Mouse (Mus musculus) heart, adult 2 months (tissue): ENCODE measurements around the gene Ywhae. TPM values are rescaled to one million over a fixed set of nuclear protein-coding genes. Genes with fewer than 3 reads are reported as not detected.

Experiments
- DNase-seq, 2 experiments: peaks; one replicate each; pipeline ENCODE4 v3.0.0; 2021
- H3K27ac ChIP-seq: fragments of 200-600 bp; 2 replicates; pipeline ENCODE4 v1.8.1; 2022
- H3K27me3 ChIP-seq: fragments of 200-500 bp; 2 replicates; pipeline ENCODE4 v1.6.1; 2012; ENCODE audit warnings: mild to moderate bottlenecking, low read length, inconsistent platforms, mixed read lengths; ENCODE audit not compliant: control insufficient read depth, insufficient read depth
- H3K36me3 ChIP-seq: fragments of 200-500 bp; 2 replicates; pipeline ENCODE4 v1.6.1; 2012; ENCODE audit warnings: low read length, inconsistent platforms; ENCODE audit not compliant: control insufficient read depth, insufficient read depth
- H3K4me1 ChIP-seq: fragments of 200-500 bp; 2 replicates; pipeline ENCODE4 v1.6.1; 2011; ENCODE audit warnings: low read length; ENCODE audit not compliant: control insufficient read depth, insufficient read depth
- H3K4me3 ChIP-seq: fragments of 200-600 bp; 2 replicates; pipeline ENCODE4 v1.8.1; 2022
- H3K79me2 ChIP-seq: fragments of 200-500 bp; replicated peaks from 2 replicates; pipeline ENCODE4 v1.6.1; 2012; ENCODE audit warnings: mild to moderate bottlenecking, inconsistent platforms, low read length, moderate library complexity, mixed read lengths; ENCODE audit not compliant: control insufficient read depth, insufficient read depth
- H3K9ac ChIP-seq: fragments of 200-500 bp; 2 replicates; pipeline ENCODE4 v1.6.1; 2012; ENCODE audit warnings: low read depth, mild to moderate bottlenecking, control low read depth, inconsistent platforms, low read length, mixed read lengths
- CTCF ChIP-seq: fragments of 200-600 bp; IDR thresholded peaks from 2 replicates; pipeline ENCODE4 v1.8.1; 2022; ENCODE audit warnings: antibody characterized with exemption, mild to moderate bottlenecking, moderate library complexity
- EP300 ChIP-seq: fragments of 200-500 bp; IDR thresholded peaks from 2 replicates; pipeline ENCODE4 v1.6.1; 2011; ENCODE audit warnings: low read depth, low read length, control low read depth; ENCODE audit not compliant: insufficient read depth
- POLR2A ChIP-seq: fragments of 200-500 bp; IDR thresholded peaks from 2 replicates; pipeline ENCODE4 v1.6.1; 2011; ENCODE audit warnings: mild to moderate bottlenecking, low read depth, low read length, control low read depth; ENCODE audit not compliant: insufficient read depth
- WGBS: fragments of 180-500 bp; shearing (Covaris S2); methylation state at CpG from one replicate; pipeline ENCODE4 v1.1.7; 2018; 5-methylcytosine and 5-hydroxymethylcytosine counted together
- intact Hi-C: fragments of 180-260 bp; cut with DNase I; formaldehyde crosslinking; loops from one replicate; pipeline ENCODE4 v1.15.1; 2025
- polyA plus RNA-seq: library from polyadenylated mRNA; depleted of rRNA; stranded (reverse); fragments of >200 nt; gene quantifications from 2 replicates; pipeline ENCODE4 v1.2.3, GENCODE M21; 2012
- total RNA-seq, 2 experiments: library from RNA; stranded (reverse); gene quantifications; 2 replicates each; pipeline ENCODE4 v1.2.3; 2021

The Ywhae gene
- total and polyA plus RNA-seq, 3 experiments, result 206 to 554 (median 503) TPM

DNA sequence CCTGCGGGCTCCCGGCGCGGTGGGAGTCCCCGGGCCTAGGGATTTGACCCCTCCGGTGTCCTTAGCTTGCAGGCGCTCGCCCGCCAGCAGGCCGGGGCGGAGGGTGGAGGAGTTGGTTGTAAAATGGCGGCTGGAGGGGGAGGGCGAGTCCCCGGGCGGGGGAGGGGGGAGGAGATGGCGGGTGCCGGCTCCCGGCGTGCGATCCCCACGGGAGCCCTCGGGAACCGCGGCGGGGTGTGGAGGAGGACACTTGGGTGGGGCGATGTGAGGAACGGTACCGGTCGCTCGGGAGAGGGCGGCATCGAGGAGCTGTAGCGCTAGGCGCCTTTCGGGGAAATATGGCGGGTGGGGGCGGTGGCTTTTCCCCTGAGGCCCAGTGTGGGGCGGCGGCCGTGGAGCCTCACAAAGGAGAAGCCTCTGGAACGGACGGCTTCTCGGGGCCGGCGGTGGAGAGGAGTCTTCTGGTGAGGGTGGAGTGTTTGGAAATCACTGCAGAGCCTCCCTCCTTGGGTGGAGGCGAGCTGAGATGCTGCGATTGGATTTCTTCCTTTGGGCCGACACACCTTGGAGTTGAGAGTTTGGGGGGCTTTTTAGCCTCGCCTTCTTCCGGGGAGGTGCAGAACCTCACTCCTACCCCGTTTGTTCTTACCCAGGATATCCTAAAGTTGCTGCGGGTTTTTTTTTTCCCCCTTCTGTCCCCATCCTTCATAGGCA is 715 bp downstream of the Ywhae start:
- WGBS, result under 1% methylated on average over 49 of the region's 52 CpGs
- intact Hi-C loops, result loop anchor here (2.0 kb wide), 1 partner anchor 79 kb away; no protein-coding TSS in a partner anchor
- Histone ChIP-seq H3K27ac (peak overlapping the region; percentile 97), H3K36me3 (peaks cover 35% of the 10 kb centered on the region), H3K27me3 (no peaks in the 10 kb centered on the region), H3K4me1 (peaks cover 16% of the 10 kb centered on the region), H3K9ac (peak overlapping the region; percentile 95), H3K79me2 (peaks cover 13% of the 10 kb centered on the region), H3K4me3 (peak overlapping the region; percentile 85)
- DNase-seq, result peak; percentile 91 to 93
- no peak for TF ChIP-seq POLR2A
- TF ChIP-seq CTCF, result peak; percentile 10; the same call in 1 of the 2 replicates

- Histone ChIP-seq H3K4me3 (peak overlapping the region; percentile 2), H3K27me3 (no peaks in the 10 kb centered on the region), H3K36me3 (peaks cover 49% of the 10 kb centered on the region), H3K27ac (no peak overlapping the region), H3K9ac (no peak overlapping the region), H3K79me2 (peaks cover 21% of the 10 kb centered on the region), H3K4me1 (peaks cover 21% of the 10 kb centered on the region)
- no peak for DNase-seq
- 52% methylated on average over 5 of the region's 5 CpGs for WGBS
- intact Hi-C loops, result no loop called here
- no peak for TF ChIP-seq CTCF
- TF ChIP-seq POLR2A, result no peak
- no peak for TF ChIP-seq EP300
Observed at GRCm38 (mm10) chr11:75735462-75736252, 3.0 kb downstream of the Ywhae start.

GRCm38 (mm10) chr11:75736978-75737377 is 4.3 kb downstream of the Ywhae start:
- no peak for TF ChIP-seq CTCF
- no peak for TF ChIP-seq POLR2A
- Histone ChIP-seq H3K36me3 (peaks cover 62% of the 10 kb centered on the region), H3K4me1 (peaks cover 27% of the 10 kb centered on the region), H3K27ac (no peak overlapping the region), H3K79me2 (peaks cover 24% of the 10 kb centered on the region), H3K27me3 (no peaks in the 10 kb centered on the region), H3K4me3 (no peak overlapping the region), H3K9ac (peak overlapping the region; percentile 32)
- WGBS, result 15% methylated on average over 3 of the region's 3 CpGs
- no peak for DNase-seq
- intact Hi-C loops, result no loop called here

DNA sequence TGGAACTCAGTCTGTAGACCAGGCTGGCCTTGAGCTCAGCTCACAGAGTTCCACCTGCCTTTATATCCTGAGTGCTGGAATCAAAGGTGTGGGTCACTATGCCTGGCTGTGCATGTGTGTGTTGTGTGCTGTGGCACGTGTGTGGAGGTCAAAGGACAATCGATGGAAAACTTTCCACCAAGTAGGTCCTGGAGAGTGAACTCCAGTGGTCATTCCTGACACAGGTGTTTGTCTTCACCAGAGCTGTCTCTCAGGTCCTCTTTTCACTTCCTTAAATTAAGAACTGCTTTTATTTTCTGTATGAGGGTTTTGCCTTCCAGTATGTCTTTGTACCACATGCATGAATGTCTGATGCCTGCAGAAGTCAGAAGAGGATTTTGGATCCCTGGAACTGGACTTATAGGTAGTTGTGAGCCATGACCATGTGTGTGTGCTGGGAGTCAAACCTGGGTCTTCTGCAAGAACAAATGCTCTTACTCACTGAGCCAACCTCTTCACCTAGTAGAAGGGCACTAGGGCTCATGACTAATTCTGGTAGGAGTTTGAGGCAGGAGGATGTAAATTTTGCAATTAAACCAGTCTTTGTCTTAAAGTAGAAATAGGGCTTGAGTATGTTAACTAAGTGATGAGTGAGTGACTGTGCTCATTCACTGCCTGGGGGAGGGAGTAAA is 5.3 kb downstream of the Ywhae start:
- no peak overlapping the region for H3K27ac ChIP-seq
- no peak overlapping the region for H3K4me3 ChIP-seq
- DNase-seq, result no peak
- TF ChIP-seq CTCF, result no peak
- intact Hi-C loops, result no loop called here
- WGBS, result 33% methylated on average over 2 of the region's 2 CpGs
- H3K9ac ChIP-seq, result no peak overlapping the region
- peaks cover 69% of the 10 kb centered on the region for H3K36me3 ChIP-seq
- H3K4me1 ChIP-seq, result peaks cover 28% of the 10 kb centered on the region
- H3K27me3 ChIP-seq, result no peaks in the 10 kb centered on the region
- peaks cover 28% of the 10 kb centered on the region for H3K79me2 ChIP-seq

GRCm38 (mm10) chr11:75738477-75738821 is 5.8 kb downstream of the Ywhae start:
- peaks cover 69% of the 10 kb centered on the region for H3K36me3 ChIP-seq
- H3K27ac ChIP-seq, result no peak overlapping the region
- WGBS, result 80% methylated on average over 7 of the region's 7 CpGs
- H3K27me3 ChIP-seq, result no peaks in the 10 kb centered on the region
- intact Hi-C loops, result no loop called here
- TF ChIP-seq EP300 (no peak), CTCF (no peak)
- no peak overlapping the region for H3K4me3 ChIP-seq
- H3K79me2 ChIP-seq, result peaks cover 28% of the 10 kb centered on the region
- H3K9ac ChIP-seq, result no peak overlapping the region
- no peak for DNase-seq
- peaks cover 28% of the 10 kb centered on the region for H3K4me1 ChIP-seq

DNA sequence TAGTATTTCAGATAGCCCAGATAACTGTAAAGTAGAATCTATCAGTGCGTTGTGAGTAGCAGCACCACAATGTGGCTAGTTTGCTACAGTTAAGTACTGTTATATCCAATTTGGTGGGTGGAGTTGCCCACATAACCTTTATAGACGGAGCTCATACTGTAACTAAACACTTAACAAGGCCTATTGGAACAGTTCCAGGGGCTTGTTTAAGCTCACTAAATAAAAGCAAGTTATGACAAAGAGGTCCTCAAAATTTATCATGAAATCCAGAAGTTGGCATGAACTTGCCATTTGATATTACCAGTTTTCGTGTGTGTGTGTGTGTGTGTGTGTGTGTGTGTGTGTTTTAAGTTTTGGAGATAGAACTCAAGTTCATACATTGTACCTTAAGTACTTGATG is 7.5 kb downstream of the Ywhae start:
- Histone ChIP-seq H3K4me3 (no peak overlapping the region), H3K27ac (no peak overlapping the region), H3K9ac (no peak overlapping the region), H3K36me3 (peaks cover 56% of the 10 kb centered on the region), H3K27me3 (no peaks in the 10 kb centered on the region), H3K4me1 (peaks cover 27% of the 10 kb centered on the region), H3K79me2 (peaks cover 24% of the 10 kb centered on the region)
- WGBS, result 28% methylated on average over 3 of the region's 3 CpGs
- no peak for DNase-seq
- intact Hi-C loops, result no loop called here
- TF ChIP-seq POLR2A (no peak), EP300 (no peak), CTCF (no peak)
